Mouse (Mus musculus) MEL-GATA-1-ER (cell line): ENCODE results near the gene Pkp4.

Source experiments
- DNase-seq: peaks from one replicate; pipeline ENCODE4 v3.0.0-alpha.2; 2012; ENCODE audit warnings: low read depth; ENCODE audit errors: extremely low read depth

Pkp4 gene

GRCm38 (mm10) chr2:59219997-59220789 is 59.5 kb downstream of the Pkp4 start:
- DNase-seq, result no peak

DNA sequence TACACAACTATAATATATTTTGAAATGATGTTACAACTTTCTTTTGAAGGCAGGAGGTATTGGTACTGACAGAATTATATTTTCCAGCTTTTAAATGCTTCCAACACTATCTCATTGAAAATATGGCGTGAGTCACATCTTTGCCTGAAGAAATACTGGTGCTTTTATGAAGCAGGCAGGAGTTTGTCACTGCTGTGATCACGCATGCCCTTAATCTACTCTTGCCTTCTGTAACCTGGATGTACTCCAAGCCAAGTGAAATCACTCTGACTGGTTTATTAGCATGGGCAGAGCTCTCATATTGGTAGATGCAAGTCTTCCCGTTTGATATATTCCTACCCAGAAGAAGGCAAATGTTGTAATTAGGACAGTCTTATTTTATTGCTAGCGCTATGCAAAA is 65.7 kb downstream of the Pkp4 start:
- DNase-seq, result no peak

DNA sequence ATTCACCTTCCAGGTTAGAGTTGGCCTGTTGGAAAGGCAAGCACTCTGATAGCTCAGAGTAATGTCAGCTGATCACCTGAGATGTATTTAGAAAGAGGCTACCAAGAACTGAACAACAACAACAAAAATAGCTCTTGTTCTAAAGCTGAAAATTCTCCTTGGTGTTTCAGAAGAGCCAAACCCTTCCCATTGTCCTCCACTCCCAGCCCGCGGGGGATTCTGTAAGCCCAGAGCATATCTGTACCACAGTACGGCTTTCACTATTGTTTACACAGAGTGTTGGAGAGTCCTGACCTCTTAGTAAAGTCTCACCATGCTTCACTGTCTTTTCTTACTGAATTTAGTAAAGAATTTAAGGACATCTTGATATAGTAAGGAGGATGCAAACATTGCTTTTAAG is 66.4 kb downstream of the Pkp4 start:
- DNase-seq, result no peak

DNA sequence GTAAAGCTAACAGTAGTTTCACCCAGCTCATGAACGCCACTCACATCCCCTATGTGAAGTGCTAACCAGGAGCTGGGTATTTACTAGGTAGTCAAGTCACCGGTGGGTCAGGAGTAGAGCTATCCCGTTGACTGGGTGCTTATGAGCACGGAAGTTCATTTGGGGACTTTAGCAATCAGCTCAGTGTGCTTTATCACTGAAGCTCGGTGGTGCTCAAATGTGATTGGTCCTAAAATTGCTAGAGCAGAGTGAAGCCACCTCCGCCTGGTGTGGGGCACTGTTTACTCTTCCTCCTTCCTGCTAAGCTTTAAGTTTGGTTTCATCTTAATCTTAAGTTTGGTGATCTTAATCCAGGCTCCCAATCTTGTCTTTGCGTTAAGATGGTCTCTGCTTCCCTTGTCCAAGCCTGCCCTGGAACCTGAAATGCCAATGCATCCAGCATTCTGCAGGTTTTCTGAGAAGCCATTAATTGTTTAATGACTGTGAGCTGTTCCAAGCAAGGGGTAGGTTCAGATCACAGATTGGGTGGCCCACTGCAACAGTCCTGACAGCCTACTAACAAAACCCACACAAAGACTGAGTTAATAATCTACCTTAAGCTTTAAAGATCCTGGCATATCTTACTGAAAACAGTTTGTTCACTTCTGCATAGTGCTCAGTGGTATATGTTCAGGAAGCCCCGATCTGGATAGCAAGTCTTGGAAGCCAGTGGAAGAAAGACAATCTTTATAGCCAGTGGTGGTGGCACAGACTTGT is 67.0 kb downstream of the Pkp4 start:
- DNase-seq, result no peak

DNA sequence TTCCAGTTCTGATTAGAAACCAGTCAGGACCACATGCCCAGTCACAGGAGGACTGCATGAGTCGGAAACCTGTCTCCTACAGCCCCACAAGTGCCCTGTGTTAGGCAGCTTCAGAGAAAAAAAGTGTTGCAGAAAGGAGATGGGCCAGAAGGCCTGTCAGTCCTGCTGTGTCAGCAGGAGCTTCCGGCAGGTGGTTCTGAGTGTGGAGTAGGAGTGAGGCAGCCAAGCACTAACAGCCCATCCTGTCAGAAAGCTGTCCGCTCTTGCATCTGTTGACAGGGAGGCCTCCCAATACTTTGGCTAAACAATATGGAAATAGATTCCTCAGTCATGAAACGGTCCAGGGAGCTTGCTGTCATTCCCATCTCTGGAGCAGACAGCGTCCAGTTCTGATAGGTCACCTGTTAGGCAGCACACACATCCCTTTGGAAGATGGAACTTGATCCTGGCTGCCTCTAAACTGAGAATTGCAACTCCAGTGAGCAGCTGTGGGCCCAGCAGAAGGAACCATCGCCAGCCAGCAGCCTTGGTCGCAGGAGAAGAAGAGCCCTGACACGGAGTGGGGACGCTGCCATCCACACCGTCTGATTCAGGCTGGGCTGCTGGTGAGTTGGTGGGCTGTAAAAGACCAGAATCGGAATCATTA is 68.7 kb downstream of the Pkp4 start:
- no peak for DNase-seq

GRCm38 (mm10) chr2:59230656-59231055 is 70.0 kb downstream of the Pkp4 start:
- DNase-seq, result no peak

DNA sequence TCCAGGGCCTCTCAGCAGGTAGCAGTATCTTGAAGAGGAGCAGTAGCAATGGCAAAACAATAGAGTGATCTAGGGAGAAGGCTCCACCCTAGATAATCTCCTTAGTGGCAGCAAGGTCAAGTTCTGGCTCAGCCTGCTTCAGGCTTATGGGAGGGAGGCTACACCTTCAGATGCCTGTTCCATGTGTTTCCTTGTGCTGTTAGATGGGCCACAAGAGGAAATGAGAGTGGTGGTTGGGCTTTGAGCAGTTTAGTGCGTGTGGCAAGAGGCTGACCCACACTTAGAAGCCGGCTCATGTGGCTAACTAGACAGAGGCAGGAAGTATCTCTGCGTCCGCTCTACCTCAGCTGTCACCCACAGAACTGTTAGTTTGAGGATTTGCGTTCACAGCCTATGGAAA is 70.9 kb downstream of the Pkp4 start:
- DNase-seq, result no peak

DNA sequence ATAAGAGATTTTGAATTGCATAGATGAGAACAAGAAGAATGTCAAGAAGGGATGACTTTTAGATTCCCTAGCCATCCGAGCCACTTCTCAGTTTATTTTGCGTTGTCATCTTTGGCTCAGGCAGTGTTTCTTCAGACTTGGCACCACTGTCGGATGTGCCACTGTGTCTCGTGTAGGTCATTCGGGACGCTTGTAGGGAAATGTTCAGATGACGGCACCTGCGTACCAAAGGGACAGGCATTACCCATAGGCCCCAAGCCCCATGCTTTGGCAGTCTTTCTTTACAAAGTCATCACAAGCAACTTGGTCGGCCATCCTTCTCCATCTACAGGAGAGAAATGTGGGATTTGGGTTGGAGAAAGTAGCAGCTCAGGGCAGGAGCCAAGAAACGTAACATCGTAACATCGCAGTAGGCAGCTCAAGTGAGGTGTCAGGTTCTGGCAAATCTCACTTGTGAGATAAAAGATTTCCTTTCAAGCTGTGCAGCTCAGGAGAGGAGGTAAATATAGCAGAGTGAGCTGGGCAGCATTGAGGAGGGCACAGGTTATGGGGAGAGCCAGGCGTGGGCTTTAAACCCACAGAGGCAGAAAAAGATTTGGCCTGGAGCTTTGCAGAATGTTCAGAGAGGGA is 72.8 kb downstream of the Pkp4 start:
- DNase-seq, result no peak

- DNase-seq, result no peak
Observed at GRCm38 (mm10) chr2:59233936-59234335, 73.3 kb downstream of the Pkp4 start.

GRCm38 (mm10) chr2:59234537-59234936 is 73.9 kb downstream of the Pkp4 start:
- no peak for DNase-seq

GRCm38 (mm10) chr2:59239841-59240395 is 79.3 kb downstream of the Pkp4 start:
- DNase-seq, result no peak

DNA sequence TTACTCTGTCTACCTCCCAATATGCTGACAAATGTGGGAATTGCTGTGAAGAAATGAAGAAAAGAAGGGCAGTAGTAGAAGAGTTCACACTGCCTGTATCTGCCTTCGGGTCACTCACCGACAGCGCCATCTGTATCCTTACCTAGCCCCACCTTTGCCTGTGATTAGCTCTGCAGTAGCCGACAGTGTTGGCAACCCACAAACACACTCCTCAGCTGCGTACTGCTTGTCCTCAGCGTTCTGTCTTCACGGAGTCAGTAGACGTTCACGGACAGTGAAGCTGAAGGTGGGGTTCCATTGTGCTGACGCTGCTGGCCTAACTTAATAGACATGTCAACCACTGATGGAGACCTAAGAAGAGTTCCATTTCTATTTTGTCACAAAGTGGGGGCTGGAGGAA is 81.5 kb downstream of the Pkp4 start:
- no peak for DNase-seq

DNA sequence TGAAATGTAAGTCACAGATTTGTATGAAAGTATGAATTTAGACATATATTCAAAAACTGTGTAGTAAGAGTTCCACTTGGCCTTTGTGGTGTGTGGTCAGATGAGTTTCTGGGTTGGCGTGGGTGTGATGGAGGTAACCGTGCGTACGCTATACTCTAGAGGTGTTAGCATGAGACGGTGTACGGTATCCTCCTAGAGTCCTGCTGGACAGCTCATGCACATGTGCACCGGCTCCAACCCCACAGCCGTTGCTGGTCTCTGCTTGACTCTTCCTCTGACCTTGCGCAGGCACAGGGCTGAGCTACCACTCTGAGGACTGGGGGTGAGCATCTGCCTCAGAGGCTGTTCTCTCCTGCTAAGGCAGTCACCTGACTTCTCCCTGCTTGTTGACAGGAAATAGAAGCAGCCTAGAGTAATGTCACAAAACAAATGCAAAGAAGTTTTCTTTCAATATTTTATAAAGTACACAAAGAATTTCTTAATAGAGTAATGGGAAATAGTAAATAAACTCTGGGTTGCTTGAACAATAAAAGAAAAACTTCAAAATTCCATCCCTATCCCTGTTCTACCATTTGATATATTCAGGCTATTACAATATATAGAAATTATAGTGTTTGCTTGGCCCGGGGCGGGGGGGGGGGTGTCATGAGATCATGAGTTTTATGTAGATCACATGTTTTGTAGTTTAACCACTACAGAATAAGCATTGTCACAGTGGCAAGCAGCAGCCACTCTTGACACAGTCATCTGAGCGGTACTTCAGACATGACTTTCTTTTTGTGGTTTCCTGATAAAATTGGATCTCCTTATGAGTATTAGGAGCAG is 83.8 kb downstream of the Pkp4 start:
- DNase-seq, result no peak

DNA sequence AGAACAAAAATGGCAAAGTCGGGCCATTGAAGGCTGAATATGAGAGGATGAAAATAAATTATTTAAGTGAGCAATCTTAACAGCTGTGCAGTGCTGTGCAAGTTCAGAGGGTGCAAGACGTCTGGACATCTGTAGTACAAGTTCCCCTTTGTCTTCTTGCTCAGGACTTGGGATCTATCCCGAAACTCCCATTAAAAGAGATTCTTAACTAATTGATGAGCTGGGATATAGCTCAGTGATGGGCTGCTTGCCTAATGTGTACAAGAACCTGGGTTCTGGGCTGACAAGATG is 84.4 kb downstream of the Pkp4 start:
- DNase-seq, result no peak

GRCm38 (mm10) chr2:59248806-59249205 is 88.2 kb downstream of the Pkp4 start:
- DNase-seq, result no peak

DNA sequence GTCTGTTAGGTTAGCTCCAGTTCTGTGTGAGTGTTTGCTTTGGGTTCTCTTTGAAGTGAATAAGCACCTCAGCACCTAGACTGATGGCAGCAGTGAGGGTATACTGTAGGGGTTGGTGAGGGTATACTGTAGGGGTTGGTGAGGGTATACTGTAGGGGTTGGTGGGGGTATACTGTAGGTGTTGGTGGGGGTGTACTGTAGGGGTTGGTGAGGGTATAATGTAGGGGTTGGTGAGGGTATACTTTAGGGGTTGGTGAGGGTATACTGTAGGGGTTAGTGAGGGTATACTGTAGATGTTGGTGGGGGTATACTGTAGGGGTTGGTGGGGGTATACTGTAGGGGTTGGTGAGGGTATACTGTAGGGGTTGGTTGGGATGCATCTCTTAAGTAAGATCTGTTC is 92.2 kb downstream of the Pkp4 start:
- no peak for DNase-seq

- no peak for DNase-seq
Observed at GRCm38 (mm10) chr2:59253435-59253834, 92.8 kb downstream of the Pkp4 start.

GRCm38 (mm10) chr2:59258821-59259231 is 98.2 kb downstream of the Pkp4 start:
- no peak for DNase-seq

DNA sequence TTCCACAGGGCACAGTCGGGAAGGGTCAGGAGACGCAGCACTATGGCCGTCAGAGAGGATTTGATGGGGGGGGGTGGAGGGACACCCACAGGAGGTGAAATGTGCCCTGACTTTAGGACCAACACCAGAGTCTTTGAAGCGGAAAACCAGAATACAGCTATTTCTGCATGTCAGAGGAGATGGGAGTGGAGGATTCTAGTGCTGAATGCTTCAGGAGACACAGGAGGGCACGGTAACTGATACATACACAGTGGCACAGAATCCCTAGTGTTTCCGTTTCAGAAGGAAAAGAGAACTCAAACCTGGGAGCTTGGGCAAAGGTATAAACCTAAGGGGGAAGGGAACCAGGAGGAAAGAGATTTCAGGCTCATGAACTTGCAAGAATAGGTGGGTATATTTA is 98.7 kb downstream of the Pkp4 start:
- no peak for DNase-seq

DNA sequence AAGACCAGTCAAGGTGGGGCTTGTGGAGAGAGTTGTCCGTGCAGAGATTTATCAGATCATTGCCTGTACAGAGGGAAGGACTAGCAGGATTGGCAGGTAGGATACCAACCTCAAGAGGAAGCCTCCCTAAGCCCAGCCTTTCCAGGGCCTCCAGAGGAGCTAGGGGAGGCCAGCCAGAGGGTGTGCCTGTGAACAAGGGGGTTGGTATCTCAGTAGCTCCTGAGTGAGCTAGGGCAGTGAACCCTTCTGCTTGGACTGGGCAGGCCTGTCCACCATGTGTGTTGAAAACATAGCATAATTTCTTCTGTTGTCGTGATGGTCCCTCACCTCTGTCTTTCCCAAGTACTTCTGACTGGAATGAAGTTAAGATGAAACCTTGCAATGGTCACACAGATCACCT is 100.6 kb downstream of the Pkp4 start:
- no peak for DNase-seq

DNA sequence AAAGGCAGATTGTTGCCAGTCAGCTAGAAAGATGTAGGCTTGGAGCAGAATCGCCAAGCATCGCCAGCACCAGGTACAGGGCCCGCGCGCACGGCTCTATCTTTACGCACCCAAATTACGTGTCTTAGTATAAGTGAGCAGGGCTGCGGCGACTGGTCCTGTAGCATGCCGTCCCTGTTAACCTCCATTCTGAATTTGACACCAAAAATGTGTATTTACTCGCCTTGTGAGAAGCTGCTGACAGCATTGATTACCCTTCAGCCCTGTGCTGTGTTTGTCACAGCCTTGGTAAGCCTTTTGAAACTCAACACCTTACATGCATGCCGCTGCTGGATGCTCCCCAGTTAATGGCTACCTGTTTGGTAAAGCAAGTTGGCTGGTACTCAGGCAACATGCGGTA is 105.8 kb downstream of the Pkp4 start:
- no peak for DNase-seq
